Mouse (Mus musculus) monocyte, adult 2 months (primary cell): ENCODE results near the gene Pard3.

Experiments
- DNase-seq, 2 experiments: peaks; one replicate each; pipeline ENCODE4 v3.0.0; 2022; ENCODE audit warnings: low spot score in 2 of 2, low read depth in 1 of 2

Pard3 gene

GRCm38 (mm10) chr8:127175160-127175836 is 111.6 kb downstream of the Pard3 start:
- no peak for DNase-seq

- no peak for DNase-seq
These were observed 114.9 kb downstream of the Pard3 start for GRCm38 (mm10) chr8:127178634-127179033.

- no peak for DNase-seq
These were observed 117.6 kb downstream of the Pard3 start for GRCm38 (mm10) chr8:127181246-127181645.

GRCm38 (mm10) chr8:127182065-127182464 is 118.4 kb downstream of the Pard3 start:
- DNase-seq, result no peak

- DNase-seq, result no peak
These were observed 119.8 kb downstream of the Pard3 start for GRCm38 (mm10) chr8:127183533-127183932.

GRCm38 (mm10) chr8:127184025-127184424 is 120.3 kb downstream of the Pard3 start:
- no peak for DNase-seq

- DNase-seq, result no peak
These were observed 122.2 kb downstream of the Pard3 start for GRCm38 (mm10) chr8:127185897-127186296.

- no peak for DNase-seq
These were observed 125.0 kb downstream of the Pard3 start for GRCm38 (mm10) chr8:127188671-127189070.

- no peak for DNase-seq
These were observed 126.7 kb downstream of the Pard3 start for GRCm38 (mm10) chr8:127190350-127190749.

GRCm38 (mm10) chr8:127191387-127191786 is 127.7 kb downstream of the Pard3 start:
- no peak for DNase-seq

GRCm38 (mm10) chr8:127191824-127192223 is 128.1 kb downstream of the Pard3 start:
- no peak for DNase-seq

- no peak for DNase-seq
These were observed 128.6 kb downstream of the Pard3 start for GRCm38 (mm10) chr8:127192331-127192730.

GRCm38 (mm10) chr8:127193375-127193774 is 129.7 kb downstream of the Pard3 start:
- no peak for DNase-seq

- DNase-seq, result no peak
These were observed 131.2 kb downstream of the Pard3 start for GRCm38 (mm10) chr8:127194786-127195407.

GRCm38 (mm10) chr8:127196505-127197265 is 133.0 kb downstream of the Pard3 start:
- no peak for DNase-seq

GRCm38 (mm10) chr8:127207455-127207854 is 143.8 kb downstream of the Pard3 start:
- no peak for DNase-seq

GRCm38 (mm10) chr8:127210621-127211020 is 146.9 kb downstream of the Pard3 start:
- DNase-seq, result no peak

GRCm38 (mm10) chr8:127214338-127214737 is 150.6 kb downstream of the Pard3 start:
- no peak for DNase-seq

- no peak for DNase-seq
These were observed 151.2 kb downstream of the Pard3 start for GRCm38 (mm10) chr8:127214748-127215433.

- DNase-seq, result no peak
These were observed 156.5 kb downstream of the Pard3 start for GRCm38 (mm10) chr8:127220206-127220605.

GRCm38 (mm10) chr8:127220615-127221014 is 156.9 kb downstream of the Pard3 start:
- no peak for DNase-seq

- DNase-seq, result no peak
These were observed 158.7 kb downstream of the Pard3 start for GRCm38 (mm10) chr8:127222361-127222760.
